Mouse (Mus musculus): ENCODE measurements around the gene Sart3.

The Sart3 gene

DNA sequence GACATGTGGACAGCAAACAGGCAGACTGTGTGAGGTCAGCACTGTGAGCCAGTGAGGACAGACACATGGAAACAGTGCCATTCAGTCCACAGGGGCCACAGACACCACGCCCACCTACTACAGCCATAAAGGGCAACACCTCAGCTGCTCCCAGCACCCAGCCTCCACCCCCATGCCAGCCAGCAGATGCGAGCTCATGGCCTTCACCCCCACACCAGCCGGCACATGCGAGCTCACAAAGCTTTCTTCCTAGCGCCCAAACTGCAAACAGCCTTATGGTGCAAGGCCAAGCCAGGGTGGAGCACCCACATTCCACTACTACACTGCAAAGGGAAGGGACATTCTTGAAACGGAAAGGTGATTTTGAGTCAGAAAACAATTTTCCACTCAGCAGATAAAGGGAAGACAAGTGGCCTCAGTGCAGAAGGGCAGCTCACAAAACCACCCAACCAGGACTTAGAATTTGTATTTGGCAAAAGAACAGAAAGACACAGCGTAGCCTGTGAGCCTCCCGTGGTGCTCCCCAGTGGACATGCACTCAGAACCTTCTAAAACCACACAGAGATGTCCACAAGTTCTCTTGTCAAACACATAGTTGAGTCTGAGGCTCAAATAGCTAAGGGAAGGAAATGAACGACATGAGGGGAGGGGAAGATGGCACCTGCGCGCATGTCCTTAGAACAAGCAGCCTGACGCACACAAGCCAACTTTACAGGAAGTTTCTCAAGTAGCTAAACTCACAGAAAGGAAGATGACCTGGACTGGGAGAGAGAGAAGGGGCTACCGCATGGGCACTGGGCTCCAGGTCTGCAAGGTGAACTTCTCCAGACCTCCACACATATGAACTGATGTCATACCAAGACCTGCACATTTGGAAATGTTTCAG lies 6.4 kb downstream of the Sart3 start:
- DNase-seq (ENCODE audit: low read depth) = no peak

DNA sequence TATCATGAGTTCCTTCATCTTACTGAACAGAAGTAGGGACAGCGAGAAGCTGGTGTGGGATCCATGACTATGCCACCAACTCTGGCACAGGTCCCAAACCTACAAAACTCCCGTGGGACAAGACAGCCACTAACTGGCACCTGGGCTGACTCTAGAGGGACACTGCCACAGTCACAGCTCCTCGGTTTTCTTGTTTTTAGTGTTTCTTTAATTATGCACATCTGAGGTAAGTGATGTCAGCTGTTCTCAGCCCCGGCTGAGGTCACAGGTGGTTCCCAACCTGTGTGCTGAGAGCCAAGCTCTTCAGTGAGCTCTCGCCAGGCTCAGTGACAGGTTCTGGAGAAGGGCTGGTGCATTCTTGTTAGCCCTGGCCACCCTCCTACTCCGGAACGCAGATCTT lies 7.9 kb downstream of the Sart3 start:
- no peak for DNase-seq (ENCODE audit: low read depth)

DNA sequence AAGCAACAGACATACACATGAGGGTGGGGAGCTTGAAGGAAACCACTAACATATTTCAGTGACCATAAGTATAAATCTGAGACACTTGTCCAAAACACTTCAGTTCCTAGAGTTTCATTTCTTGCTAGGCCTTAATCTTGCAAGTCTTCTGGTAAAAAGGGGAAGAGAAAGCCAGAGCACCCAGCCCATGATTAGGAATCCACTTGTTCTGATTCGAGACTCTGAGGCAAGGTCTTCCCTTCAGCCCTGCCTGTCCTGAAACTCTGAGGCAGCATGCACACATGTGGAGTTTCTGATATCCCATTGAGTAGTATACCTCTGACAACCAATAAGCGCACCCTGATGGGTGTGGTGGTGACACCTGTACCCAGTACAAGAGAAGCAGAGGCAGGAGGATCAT lies 10.7 kb downstream of the Sart3 start:
- no peak for DNase-seq (ENCODE audit: low read depth)

DNA sequence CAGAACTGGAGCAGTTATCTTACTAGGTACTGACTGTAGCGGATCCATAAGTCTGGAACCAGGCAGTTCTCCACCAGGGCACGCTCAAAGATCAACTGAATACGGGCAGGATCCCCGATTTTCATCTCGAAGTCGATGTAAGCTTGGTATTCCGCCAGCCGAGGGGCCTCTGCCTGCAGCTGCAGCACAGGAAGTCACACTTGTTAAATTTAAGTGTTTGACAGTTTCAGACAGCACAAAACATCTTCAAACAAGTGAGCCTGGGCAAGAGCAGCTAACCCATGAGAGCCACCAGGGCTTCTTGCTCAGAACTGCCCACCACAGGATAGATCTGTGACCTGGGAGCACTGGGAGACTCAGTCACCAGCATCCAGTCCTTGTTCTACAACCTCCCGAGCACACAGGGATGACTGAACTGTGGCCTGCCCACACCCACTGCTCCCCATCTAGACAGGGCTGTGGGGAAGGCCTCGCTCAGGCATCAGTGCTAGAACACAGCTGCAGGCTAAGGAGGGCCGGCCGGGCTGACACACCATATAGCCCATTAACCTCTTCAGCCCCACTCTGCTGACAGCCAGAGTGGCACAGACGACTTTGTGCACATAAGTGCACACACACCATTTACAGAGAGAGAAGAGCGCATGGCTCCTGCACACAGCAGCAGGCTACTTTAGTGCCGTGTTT lies 16.8 kb downstream of the Sart3 start:
- no peak for DNase-seq (ENCODE audit: low read depth)

DNA sequence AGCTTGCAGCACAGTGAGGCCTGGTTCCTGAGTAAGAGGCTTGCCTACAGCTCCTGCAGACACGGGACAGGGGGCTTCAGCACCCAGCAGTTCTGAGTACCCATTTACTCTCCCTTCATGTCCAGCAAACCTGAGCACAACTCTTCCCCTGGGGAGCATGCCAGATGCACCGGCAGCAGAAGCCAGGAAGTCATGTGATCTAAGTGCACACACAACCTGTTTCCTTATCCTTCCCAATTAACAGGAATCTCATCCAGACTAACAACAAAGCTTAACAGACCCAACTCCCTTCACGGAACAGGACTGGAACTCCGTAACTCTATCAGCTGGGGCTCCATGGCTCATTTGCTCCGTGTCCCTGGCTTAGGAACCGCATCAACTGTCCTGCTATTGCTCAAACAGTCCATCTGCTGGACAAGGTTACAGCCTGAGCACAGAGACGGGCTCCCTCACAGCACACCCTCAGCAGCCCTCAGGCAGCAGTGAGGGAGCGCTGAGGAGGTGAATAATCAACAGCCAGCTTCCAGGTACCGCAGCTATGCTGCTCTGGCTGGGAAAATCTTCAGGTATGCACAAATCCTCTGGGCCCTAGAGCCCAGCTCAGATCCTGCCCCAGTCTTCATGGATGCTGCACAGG lies 20.7 kb downstream of the Sart3 start:
- DNase-seq (ENCODE audit: low read depth) = no peak

DNA sequence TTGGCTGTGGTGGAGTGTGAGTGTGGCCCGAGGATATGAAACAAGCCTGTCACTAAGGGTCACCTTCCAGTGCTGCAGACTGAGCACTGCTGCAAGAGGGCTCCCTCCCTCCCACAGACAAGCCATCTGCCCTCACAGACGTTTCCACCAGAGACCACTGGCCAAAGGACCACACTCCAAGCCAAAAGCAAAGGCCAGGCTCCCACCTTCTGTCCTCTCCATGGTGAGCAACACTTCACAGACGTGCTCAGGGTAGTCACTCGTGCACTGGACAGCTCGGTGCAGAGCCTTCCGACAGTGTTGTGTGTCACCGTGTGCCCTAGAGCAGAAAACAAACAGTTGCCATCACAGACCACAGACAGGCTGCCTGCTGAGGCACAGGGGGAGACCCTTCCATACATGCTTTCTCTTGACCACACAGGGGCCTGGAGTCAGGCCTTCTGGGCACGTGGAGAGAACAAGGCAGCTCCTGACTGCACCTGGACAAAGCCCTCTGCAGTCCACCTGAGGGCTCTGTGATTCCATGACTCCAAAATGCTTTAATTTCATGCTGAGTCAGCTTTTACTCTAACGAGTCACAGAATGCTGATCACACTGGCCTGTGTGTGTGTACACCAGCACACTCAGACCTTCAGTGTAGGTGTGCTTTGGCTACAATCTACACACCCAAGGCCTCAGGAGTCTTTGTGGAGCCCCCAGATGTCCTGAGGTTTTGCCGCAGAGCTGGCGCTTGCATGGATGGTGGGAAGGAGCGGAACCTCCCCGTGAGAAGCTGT lies 23.6 kb downstream of the Sart3 start:
- no peak for DNase-seq (ENCODE audit: low read depth)

DNA sequence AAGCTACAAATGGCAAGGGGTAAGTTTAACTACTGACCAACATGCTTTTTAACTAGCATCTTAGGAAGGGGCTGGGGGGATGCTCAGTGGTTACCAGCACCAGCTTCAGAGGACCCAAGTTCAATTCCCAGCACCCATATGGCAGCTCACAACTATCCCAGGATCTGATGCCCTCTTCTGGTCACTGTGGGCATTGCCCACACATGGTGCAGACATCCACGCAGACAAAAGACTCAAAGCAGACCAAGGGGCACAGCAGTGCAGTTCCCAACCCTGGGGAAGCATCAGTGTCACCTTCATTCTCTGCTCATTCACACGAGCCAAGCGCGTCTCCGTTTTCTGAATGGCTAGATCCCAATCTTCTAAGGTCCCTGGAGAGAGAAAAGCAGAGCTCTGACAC lies 24.7 kb downstream of the Sart3 start:
- DNase-seq (ENCODE audit: low read depth) = no peak

DNA sequence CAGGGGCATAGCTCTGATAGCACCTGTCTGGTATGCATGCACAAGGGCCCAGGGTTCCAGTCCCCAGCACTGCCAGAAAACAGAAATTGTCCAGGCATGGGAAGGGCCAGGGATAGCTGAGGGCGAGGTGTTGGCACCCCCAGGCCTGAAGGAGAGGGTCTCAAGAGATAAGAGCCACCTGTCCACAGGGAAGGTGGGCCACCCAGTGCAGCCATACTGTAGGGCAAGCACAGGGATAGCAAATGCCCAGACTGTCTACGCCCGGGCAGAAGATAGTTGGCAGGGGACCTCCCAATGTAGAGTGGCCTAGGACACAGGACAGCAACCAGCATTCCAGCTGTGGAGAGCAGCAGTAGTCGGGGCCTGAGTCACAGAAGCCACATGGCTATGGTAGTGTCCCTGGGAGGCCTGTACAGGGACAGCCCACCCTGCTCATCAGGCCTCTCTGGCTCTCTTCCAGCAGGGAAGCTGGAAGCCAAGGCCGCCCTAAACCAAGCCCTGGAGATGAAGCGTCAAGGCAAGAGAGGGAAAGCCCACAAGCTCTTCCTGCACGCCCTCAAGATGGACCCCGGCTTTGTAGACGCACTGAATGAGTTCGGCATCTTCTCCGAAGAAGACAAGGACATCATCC lies 34.6 kb downstream of the Sart3 start:
- no peak for DNase-seq (ENCODE audit: low read depth)

DNA sequence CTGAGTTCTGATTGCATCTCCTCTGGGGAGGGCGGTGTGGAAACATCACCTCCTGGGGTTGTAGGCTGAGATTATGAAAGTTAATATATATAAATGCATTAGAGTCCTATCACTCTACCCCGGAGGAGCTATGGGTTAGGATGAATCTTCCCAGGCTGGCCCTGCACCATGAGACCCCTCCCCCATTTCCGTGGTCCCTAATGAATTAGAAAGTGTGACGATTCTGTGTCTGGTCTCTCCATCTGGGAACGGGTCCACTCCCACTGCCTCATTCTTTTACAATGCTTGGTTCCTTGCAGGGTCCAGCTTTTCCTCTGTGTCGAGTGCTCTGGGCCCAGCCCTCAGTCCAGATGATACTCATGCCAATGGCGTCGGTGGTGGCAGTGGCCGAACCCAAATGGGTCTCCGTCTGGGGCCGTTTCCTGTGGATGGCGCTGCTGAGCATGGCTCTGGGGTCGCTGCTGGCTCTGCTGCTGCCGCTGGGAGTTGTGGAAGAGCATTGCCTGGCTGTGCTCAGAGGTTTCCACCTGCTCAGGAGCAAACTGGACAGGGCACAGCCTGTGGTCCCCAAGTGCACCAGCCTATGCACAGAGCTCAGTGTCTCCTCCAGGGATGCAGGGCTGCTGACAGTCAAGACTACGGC lies 35.7 kb downstream of the Sart3 start:
- DNase-seq (ENCODE audit: low read depth) = no peak

DNA sequence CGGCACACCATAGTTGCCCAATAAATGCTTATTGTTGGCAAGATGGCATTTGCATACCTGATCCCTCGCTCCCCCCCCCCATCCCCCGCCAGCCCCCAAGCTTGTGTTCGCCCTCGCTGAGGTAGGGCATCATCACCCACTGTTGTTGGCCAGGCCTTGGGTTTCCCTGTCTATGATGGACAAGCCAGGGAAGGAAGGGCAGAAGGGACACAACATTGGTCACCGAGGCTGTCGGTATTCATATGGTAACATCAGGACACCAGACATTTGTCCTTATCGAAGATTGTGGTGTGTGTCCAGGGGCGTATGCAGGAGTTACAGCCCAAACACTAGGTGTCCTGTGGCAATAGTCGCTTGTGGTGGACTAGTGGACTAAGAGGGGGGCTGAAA lies 36.2 kb downstream of the Sart3 start:
- no peak for DNase-seq (ENCODE audit: low read depth)

DNA sequence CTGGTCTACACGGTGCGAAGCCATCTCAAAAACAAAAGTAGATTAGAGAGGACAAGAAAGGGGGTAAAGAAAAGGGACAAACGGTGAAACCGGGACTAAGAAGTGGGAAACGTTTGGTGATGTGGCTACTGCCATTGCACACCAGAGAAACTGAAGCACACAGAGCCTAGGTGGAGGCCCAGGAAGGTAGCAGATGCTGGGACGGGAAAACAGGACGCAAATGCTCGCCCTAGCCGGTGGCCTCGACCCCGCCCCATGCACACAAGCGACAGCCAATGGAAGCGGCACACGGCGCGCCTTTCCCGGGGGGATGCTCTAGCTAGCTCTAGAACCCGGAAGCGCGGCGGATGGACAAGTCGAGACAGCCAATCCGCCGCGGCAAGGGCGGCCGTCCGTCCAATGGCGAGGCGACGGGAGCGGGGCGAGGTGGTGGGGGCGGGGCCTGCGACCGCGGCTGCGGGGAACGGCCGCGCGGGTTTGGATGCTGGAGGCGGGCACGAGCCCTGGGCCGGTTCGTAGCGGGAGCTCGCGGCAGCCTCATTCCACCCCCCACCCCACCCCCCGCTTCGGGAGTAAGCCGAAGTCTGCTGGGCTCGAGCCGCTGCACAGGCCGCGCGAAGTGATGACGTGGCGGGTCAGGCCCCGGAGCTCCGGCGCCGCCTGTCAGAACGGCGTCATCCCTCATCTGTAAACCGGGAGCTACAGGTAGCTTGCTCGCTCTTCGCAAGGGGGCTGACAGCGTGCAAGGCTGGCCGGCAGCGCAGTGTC lies 36.8 kb downstream of the Sart3 start, which contains the start of gene Ficd:
TSS of gene Ficd (plus strand) at position 459 of the 768 bp plus-strand sequence.
- DNase-seq (ENCODE audit: low read depth) = peak; percentile 83

DNA sequence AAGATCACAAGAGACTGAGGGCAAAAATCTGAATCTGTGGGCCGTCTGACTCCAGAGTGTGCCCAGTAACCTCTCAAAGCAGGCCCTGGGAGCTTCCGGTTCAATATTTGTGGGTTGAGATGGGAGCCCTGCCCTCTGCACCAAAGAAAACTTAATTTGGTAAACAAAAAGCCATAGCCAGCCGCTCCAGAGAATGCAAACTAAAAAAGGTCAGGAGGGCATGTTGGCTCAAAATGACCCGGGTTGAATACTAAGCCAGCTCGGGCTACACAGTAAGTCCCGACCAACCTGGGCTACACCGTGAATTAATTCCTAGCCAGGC lies 37.3 kb downstream of the Sart3 start:
- no peak for DNase-seq (ENCODE audit: low read depth)

DNA sequence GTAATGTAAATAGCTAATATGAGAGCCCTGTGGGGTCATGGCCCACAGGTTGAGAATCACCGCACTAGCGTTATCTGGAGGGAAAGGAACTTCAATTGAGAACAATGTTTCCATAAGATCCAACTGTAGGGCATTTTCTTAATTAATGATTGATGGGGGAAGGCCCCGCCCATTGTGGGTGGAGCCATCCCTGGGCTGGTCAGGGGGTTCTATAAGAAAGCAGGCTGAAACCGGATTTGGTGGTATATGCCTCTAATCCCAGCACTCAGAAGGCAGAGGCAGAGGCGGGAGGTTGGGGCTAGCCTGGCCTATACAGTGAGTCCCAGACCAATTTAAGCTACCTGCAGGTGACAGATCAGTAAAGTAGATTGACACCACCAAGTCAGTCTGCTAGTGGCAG lies 37.9 kb downstream of the Sart3 start:
- no peak for DNase-seq (ENCODE audit: low read depth)

DNA sequence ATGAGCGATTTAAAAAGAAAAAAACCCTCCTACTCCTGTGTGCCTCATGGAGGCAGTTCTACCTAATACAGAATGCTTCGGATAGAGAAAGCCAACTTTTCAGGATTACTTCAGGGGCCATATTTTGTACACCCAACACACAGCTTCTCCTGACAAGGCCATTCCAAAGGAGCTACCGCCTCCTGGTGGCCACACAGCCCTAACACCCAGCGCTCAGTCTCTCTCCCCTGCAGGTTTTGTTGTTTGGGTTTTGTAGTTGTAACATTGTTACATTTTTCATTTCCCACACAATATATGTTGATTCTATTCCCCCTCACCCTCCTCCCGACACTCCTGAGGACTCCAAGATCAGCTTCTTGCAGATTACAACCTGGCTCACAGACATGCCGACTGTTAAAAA lies 40.1 kb downstream of the Sart3 start:
- no peak for DNase-seq (ENCODE audit: low read depth)

DNA sequence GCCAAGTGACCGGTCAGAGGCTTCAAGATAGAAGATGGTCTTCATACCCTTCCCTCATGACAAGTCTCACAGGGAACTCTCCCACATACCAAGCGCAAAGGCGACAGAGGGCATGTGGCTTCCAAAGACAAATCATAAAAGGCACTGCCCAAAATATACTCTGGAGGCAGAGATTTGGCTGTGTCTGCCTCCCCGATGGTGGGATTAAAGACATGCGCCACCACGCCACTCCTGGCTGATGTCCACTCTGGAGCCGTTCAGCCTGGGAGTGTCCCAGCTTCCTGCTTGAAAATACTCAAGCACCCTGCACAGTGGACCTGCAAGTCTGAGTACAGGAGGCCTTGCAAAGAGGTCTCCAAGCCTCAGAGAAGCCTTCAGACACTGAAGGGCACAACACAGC lies 41.1 kb downstream of the Sart3 start:
- DNase-seq (ENCODE audit: low read depth) = no peak

DNA sequence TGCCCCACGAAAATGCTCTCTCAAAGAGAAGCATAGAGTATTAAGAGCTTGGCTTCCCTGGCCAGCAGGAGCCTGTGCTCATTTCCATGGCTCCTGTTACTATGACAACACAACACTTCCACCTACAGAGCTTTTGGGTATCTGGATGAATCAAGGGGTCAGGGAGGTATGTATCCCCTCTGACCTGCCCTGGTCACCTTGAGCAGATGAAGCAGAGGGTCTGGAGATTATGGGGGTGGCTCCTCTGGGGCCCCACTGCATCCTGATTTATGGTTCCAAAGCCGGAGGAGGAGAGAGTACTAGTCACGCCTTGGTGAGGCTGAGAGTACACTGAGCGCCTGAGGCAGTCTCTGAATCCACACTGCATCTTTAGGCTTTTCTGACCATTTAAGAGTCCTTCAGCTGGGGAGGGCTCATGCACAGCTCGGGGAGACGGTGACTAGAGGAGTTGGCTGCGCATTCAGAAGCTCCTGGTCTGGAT lies 41.6 kb downstream of the Sart3 start:
- no peak for DNase-seq (ENCODE audit: low read depth)

DNA sequence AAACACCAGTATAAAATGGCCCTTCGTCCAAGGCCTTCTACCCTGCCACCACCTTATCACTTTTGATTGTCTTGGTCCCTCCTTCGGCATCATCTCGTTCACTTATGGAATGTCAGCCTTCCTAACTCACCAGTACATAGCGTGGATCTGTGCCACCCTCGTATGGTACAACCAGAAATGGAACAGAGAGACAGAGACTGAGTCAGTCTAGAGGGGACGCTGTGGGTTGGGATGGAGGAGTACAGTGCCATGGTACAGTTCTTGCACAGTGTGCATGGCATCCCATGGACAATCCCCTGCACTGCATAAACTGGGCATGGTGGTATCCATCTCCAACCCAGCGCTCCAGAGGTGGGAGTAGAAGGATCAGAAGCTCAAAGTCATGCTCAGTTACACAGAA lies 43.6 kb downstream of the Sart3 start:
- DNase-seq (ENCODE audit: low read depth) = no peak

DNA sequence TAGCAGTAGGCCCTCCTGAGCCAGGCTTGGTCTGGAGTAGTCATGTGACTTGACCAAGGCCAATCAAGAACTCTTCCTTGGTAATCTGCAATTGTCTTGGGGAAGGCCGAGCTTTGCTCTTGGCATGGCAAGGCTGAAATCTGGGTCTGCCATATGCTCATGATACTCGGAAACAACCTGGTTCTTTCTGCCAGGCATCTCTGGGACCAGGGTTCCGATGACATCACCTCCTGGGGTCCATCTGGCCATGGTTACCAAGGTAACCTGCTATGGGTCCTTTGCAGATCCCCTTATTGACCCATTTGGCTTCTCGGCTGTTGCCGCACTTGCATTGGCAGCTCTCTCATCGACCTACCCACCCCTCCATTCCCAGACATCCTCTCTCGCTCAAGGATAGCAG lies 44.3 kb downstream of the Sart3 start:
- DNase-seq (ENCODE audit: low read depth) = no peak

DNA sequence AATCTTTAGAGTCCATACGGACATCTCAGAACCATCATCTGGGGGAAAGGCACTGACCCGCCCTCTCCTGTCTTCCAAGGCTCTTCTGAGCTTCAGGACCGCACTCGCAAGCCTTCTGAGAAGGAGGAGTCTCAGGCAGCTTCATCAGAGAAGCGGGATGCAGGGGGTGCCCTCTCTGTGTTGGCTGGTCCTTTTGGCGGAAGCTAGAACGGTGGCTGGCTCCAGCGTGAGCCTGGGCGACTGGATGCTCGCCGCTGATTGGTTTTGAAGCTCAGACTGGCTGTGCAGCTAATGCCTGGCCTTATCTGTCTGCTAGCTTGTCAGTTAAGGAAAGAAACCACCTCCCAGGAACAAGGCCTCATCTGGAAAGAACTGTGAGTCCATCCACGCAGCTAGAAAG lies 45.1 kb downstream of the Sart3 start:
- no peak for DNase-seq (ENCODE audit: low read depth)

DNA sequence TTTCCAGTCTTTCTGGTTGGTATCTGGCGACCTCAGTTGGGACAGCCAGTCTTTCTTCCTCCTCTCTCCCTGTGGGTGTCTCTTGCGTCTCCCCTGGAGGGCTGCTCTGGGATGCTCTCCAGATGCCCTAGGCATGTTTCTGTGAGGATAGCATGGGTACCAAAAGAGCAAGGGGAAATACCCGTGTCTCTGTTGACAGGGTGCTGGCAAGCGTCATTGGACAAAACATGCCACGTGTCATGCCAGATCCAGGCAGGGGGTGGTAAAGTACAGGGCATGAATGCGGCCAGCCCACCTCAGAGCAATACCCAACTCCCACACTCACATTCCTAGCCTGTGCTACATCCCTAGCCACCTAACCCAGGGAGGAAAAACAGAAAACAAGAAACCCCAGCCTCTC lies 45.7 kb downstream of the Sart3 start:
- no peak for DNase-seq (ENCODE audit: low read depth)

DNA sequence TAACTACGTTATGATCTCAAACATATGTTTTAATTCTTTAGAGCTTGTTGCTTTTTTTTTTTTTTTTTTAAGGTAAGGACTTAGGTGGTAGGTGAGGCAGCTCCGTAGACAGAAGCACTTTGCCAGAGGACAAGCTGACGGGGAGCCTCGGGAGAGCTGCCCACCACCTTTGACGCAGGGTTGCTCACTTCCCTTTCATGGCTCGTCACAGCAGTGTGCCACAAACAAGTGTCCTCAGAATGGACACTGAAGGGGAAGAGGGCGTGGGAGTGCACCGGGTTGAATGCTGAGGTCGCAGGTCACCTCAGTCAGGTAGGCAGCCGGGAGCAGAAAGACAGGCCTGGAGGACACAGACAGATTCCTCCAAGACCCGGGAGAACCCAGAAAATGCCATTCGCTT lies 46.9 kb downstream of the Sart3 start:
- no peak for DNase-seq (ENCODE audit: low read depth)
